Mouse (Mus musculus) urinary bladder, postnatal 36 days (tissue): ENCODE data around the gene Stat5a.

Source experiments
- DNase-seq, 2 experiments: peaks; one replicate each; pipeline ENCODE4 v3.0.0; 2022; ENCODE audit warnings: low spot score in 2 of 2, mixed read lengths in 1 of 2

The Stat5a gene

GRCm38 (mm10) chr11:100896078-100896477 is 36.9 kb downstream of the Stat5a start:
- DNase-seq, result no peak

GRCm38 (mm10) chr11:100897294-100898231 is 38.4 kb downstream of the Stat5a start:
- no peak for DNase-seq

GRCm38 (mm10) chr11:100898441-100899199 is 39.5 kb downstream of the Stat5a start:
- no peak for DNase-seq

- DNase-seq, result no peak
Observed at GRCm38 (mm10) chr11:100904580-100905351, 45.6 kb downstream of the Stat5a start.

- DNase-seq, result no peak
Observed at GRCm38 (mm10) chr11:100905929-100906328, 46.8 kb downstream of the Stat5a start.

GRCm38 (mm10) chr11:100906885-100907284 is 47.7 kb downstream of the Stat5a start:
- no peak for DNase-seq

GRCm38 (mm10) chr11:100908112-100908511 is 49.0 kb downstream of the Stat5a start:
- no peak for DNase-seq

GRCm38 (mm10) chr11:100908567-100908966 is 49.4 kb downstream of the Stat5a start:
- DNase-seq, result no peak

- DNase-seq, result no peak
Observed at GRCm38 (mm10) chr11:100912401-100913155, 53.4 kb downstream of the Stat5a start.

- no peak for DNase-seq
Observed at GRCm38 (mm10) chr11:100914415-100914814, 55.3 kb downstream of the Stat5a start.

GRCm38 (mm10) chr11:100915063-100915462 is 55.9 kb downstream of the Stat5a start:
- DNase-seq, result no peak

- DNase-seq, result no peak
Observed at GRCm38 (mm10) chr11:100916432-100916971, 57.4 kb downstream of the Stat5a start.

- no peak for DNase-seq
Observed at GRCm38 (mm10) chr11:100918007-100918406, 58.9 kb downstream of the Stat5a start.

GRCm38 (mm10) chr11:100920887-100921624 is 61.9 kb downstream of the Stat5a start:
- no peak for DNase-seq

- no peak for DNase-seq
Observed at GRCm38 (mm10) chr11:100924386-100924919, 65.3 kb downstream of the Stat5a start.

- DNase-seq, result no peak
Observed at GRCm38 (mm10) chr11:100927386-100927785, 68.2 kb downstream of the Stat5a start.

GRCm38 (mm10) chr11:100930611-100931010 is 71.5 kb downstream of the Stat5a start:
- no peak for DNase-seq

- peak; percentile 50 for DNase-seq
Observed at GRCm38 (mm10) chr11:100931254-100931921, 72.2 kb downstream of the Stat5a start.
